Mouse (Mus musculus) embryonic facial prominence, embryonic 14.5 days (tissue): ENCODE measurements around the gene Krt18. TPM values are rescaled to one million over a fixed set of nuclear protein-coding genes. Genes with fewer than 3 reads are reported as not detected.

ENCODE experiments used
- ATAC-seq: fragments of 200-750 bp; cut with Nextera tagmentation; 2 replicates; pipeline ENCODE4 v1.8.0; 2017; ENCODE audit warnings: low read depth, moderate number of reproducible peaks, moderate TSS enrichment
- DNase-seq: peaks from one replicate; pipeline ENCODE4 v3.0.0-alpha.2; 2015; ENCODE audit warnings: low spot score
- H3K27ac ChIP-seq: fragments of 300-500 bp; sonication (generic); replicated peaks from 2 replicates; pipeline ENCODE4 v1.5.1; 2014; ENCODE audit warnings: low read depth, mild to moderate bottlenecking, low read length, moderate library complexity
- H3K27me3 ChIP-seq: fragments of 300-500 bp; sonication (generic); replicated peaks from 2 replicates; pipeline ENCODE4 v1.6.1; 2014; ENCODE audit warnings: low read length; ENCODE audit not compliant: control insufficient read depth, insufficient read depth
- H3K36me3 ChIP-seq: fragments of 300-500 bp; sonication (generic); 2 replicates; pipeline ENCODE4 v1.6.1; 2014; ENCODE audit warnings: low read length, mixed read lengths; ENCODE audit not compliant: control insufficient read depth, insufficient read depth
- H3K4me1 ChIP-seq: fragments of 300-500 bp; sonication (generic); 2 replicates; pipeline ENCODE4 v1.6.1; 2014; ENCODE audit warnings: antibody characterized with exemption, low read length; ENCODE audit not compliant: control insufficient read depth, insufficient read depth
- H3K4me2 ChIP-seq: fragments of 300-500 bp; sonication (generic); 2 replicates; pipeline ENCODE4 v1.6.1; 2014; ENCODE audit warnings: low read depth, mild to moderate bottlenecking, low read length, moderate library complexity, mixed read lengths
- H3K4me3 ChIP-seq: fragments of 300-500 bp; sonication (generic); 2 replicates; pipeline ENCODE4 v1.5.1; 2014; ENCODE audit warnings: low read depth, mild to moderate bottlenecking, low read length
- H3K9ac ChIP-seq: fragments of 300-500 bp; sonication (generic); 2 replicates; pipeline ENCODE4 v1.6.1; 2014; ENCODE audit warnings: low read depth, mild to moderate bottlenecking, low read length, moderate library complexity, mixed read lengths
- H3K9me3 ChIP-seq: fragments of 300-500 bp; sonication (generic); 2 replicates; pipeline ENCODE4 v1.6.1; 2016; ENCODE audit warnings: low read length; ENCODE audit not compliant: control insufficient read depth
- WGBS: fragments of 180-500 bp; shearing (Covaris S2); extraction: QIAGEN DNeasy Blood & Tissue Kit; methylation state at CpG from one replicate; pipeline ENCODE4 v1.1.7; 2014; 5-methylcytosine and 5-hydroxymethylcytosine counted together
- polyA plus RNA-seq: library from polyadenylated mRNA; unstranded; fragments of >200 nt; fragmentation: Nextera tagmentation; extraction: Ambion mirVana; gene quantifications from 2 replicates; pipeline ENCODE4 v1.2.1, GENCODE M21; 2014

Gene Krt18
- polyA plus RNA-seq, 1 experiment from 2014 or later = 70.0 TPM

- no peak overlapping the region for H3K27ac ChIP-seq
- WGBS = 69% methylated on average over 13 of the region's 13 CpGs
- H3K9me3 ChIP-seq = no peaks in the 10 kb centered on the region
- H3K9ac ChIP-seq = no peak overlapping the region
- H3K27me3 ChIP-seq = peaks cover 6% of the 10 kb centered on the region
- no peaks in the 10 kb centered on the region for H3K36me3 ChIP-seq
- no peak for DNase-seq
- no peak for ATAC-seq
- peaks cover 13% of the 10 kb centered on the region for H3K4me1 ChIP-seq
- H3K4me3 ChIP-seq = no peak overlapping the region
- no peak overlapping the region for H3K4me2 ChIP-seq
Measured at GRCm38 (mm10) chr15:102070476-102071467, 42.8 kb downstream of the Krt18 start.

DNA sequence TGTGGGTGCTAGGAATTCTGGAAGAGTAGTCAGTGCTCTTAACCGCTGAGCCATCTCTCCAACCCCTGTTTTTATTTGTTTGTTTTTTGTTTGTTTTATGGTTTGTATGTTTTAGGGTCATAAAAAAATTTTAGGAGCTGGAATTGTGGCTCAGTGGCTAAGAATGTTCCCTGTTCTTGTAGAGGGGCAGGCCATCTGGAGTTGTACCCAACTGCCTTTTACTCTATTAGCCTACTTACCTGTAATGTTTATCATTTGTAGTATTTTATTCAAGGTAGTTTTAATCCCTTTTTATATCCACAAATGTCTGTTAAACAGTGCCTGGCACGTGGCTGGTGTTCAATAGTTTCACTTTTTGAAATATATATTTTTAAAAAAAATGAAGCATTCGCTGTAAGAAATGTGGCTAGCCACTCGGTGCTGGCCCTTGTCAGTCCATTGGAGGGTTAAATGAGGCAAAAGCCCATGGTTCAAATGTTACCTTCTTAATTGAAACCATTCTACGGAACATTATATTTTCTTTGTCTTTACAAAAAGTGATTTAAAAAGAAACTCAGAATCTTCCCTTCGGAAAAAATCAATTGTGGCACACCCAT is 45.1 kb downstream of the Krt18 start:
- peak overlapping the region; percentile 58 for H3K4me2 ChIP-seq
- no peak for DNase-seq
- 16% methylated on average over 6 of the region's 6 CpGs for WGBS
- no peaks in the 10 kb centered on the region for H3K9me3 ChIP-seq
- peaks cover 16% of the 10 kb centered on the region for H3K4me1 ChIP-seq
- peak; percentile 13 for ATAC-seq
- no peaks in the 10 kb centered on the region for H3K36me3 ChIP-seq
- no peaks in the 10 kb centered on the region for H3K27me3 ChIP-seq
- H3K27ac ChIP-seq = peak overlapping the region; percentile 45
- peak overlapping the region; percentile 88 for H3K4me3 ChIP-seq
- peak overlapping the region; percentile 52 for H3K9ac ChIP-seq

DNA sequence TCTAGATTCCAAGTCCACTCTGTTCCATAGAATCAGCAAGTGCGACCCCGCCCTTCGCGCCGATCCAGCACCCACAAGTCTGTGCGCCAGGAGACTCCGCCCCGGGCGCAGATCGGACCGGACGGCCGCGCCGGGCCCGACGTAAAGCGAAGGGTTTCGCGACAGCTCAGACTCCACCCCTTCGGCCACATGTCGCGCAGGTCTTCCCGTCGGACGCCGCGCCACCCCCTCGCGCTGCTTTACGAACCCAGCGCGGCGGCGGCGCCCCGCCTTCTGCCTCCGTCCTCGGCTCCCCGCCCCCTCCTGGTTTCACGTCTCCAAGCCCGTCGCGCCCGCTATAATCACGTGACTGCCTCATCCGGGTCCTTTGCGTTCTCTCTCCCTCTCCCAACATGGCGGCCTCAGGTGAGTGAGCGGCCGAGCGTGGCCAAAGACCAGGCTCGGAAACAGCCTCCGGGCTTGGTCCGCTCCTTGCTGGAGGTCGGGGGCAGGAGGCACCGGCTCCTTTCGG is 45.6 kb downstream of the Krt18 start, which contains the start of gene Eif4b:
TSS of gene Eif4b (plus strand) at position 215 of the 511 bp plus-strand sequence.
- Histone ChIP-seq H3K27me3 (no peaks in the 10 kb centered on the region), H3K4me3 (peak within 1 kb of the TSS; percentile 88), H3K9me3 (no peaks in the 10 kb centered on the region), H3K9ac (peak within 1 kb of the TSS; percentile 93), H3K4me1 (peaks cover 16% of the 10 kb centered on the region), H3K27ac (peak within 1 kb of the TSS; percentile 96), H3K36me3 (no peaks in the 10 kb centered on the region), H3K4me2 (peak within 1 kb of the TSS; percentile 86)
- peak; percentile 95 for ATAC-seq
- DNase-seq = peak; percentile 99
- 0% methylated on average over 38 of the region's 58 CpGs for WGBS

DNA sequence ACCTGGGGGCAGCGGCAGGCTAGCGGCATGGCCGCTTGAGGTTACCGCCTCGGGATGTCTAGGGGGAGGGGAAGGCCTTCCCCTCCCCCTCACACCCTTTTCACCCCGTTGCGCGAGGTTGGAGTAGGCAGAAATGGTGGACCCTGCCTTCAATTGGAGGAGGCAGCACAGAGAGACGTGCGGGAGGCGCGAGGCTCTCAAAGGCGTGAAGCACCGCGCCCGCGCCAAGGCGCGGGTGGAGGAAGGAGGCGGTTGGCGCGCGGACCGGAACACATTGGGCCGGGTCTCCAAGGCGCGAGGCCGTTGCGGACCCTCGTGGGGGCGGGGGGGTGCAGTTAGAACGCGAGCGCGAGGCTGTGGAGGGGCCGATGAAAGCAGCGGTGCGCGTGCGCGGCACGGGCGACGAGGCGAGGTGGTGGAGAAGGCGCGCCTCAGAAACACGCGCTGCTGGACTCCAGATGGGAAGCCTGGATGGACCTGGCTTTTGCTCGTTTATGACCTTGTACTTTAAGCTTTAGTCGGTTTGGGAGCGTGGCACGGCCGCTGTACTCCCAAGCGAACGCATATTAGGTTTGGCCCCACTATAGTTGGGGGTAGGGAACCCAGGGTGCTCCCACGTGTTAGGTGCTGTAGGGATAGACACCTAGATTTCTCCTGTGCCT is 46.2 kb downstream of the Krt18 start:
- Histone ChIP-seq H3K27ac (peak overlapping the region; percentile 96), H3K4me1 (peaks cover 16% of the 10 kb centered on the region), H3K4me2 (peak overlapping the region; percentile 86), H3K9ac (peak overlapping the region; percentile 93), H3K27me3 (no peaks in the 10 kb centered on the region), H3K36me3 (no peaks in the 10 kb centered on the region), H3K4me3 (peak overlapping the region; percentile 88), H3K9me3 (no peaks in the 10 kb centered on the region)
- peak; percentile 67 for DNase-seq
- WGBS = under 1% methylated on average over 30 of the region's 57 CpGs
- ATAC-seq = peak; percentile 38

DNA sequence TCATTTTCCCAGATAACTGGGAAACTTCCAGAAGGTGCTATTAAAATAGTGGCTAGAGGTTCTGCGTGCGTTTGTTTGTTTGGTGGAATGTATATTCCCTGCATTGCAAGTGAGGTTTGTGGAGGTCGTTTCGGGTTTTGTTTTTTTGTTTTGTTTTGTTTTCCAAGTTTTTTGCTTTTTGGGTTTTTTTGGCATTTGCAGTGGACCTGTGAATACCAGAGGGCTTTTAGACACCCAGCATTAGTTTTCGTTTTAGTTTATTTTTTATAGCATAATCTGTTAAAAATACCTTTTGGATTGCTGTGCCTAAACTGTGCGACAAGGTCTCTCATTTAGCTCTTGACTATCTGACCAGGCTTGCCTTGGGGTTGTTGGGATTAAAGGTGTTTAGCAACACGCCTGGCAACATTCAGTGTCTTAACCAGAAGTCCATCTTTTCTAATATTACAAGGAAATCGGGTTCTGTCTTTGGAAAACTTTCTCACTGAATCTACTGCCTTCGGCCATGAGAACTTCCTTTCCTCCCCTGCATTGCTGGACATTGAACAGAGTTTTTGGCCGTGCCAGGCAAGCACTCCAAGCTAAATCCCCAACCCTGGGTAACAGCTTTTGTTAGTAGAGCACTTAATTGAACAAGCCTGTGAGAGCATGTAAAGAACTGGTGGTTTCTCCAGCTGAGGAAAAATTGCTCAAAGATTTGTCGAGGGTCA is 47.1 kb downstream of the Krt18 start:
- Histone ChIP-seq H3K4me1 (peaks cover 16% of the 10 kb centered on the region), H3K36me3 (no peaks in the 10 kb centered on the region), H3K4me2 (peak overlapping the region; percentile 86), H3K27me3 (no peaks in the 10 kb centered on the region), H3K9ac (peak overlapping the region; percentile 93), H3K4me3 (peak overlapping the region; percentile 88), H3K27ac (peak overlapping the region; percentile 96; the same call in 1 of the 2 replicates), H3K9me3 (no peaks in the 10 kb centered on the region)
- no peak for DNase-seq
- 10% methylated on average over 11 of the region's 11 CpGs for WGBS
- no peak for ATAC-seq

- 94% methylated on average over 2 of the region's 2 CpGs for WGBS
- no peak for DNase-seq
- H3K27ac ChIP-seq = no peak overlapping the region
- peaks cover 16% of the 10 kb centered on the region for H3K4me1 ChIP-seq
- no peak overlapping the region for H3K4me3 ChIP-seq
- H3K9ac ChIP-seq = no peak overlapping the region
- H3K27me3 ChIP-seq = no peaks in the 10 kb centered on the region
- ATAC-seq = no peak
- no peaks in the 10 kb centered on the region for H3K9me3 ChIP-seq
- peaks cover 4% of the 10 kb centered on the region for H3K36me3 ChIP-seq
- H3K4me2 ChIP-seq = no peak overlapping the region
Measured at GRCm38 (mm10) chr15:102077111-102077677, 49.2 kb downstream of the Krt18 start.

DNA sequence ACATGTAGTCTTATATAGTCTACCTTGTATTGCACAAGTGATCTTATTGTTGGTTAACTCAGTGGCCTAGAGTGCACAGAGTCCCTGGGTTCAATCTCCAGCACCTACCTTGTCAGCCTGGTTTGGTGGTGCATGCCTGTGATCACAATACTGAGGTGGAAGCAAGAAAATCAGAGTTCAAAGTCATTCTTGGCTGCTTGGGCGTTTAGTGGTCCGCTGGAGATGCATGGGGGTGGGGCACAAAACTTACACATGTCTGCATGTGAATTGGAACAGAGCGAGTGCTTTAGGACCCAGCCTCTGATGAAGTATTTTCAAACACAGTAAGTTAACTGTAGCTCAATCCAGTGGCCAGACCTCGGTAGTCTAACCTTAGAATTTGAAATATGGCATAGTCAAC is 51.2 kb downstream of the Krt18 start:
- 69% methylated on average over 4 of the region's 4 CpGs for WGBS
- H3K4me2 ChIP-seq = no peak overlapping the region
- no peak for ATAC-seq
- H3K27ac ChIP-seq = no peak overlapping the region
- H3K36me3 ChIP-seq = peaks cover 25% of the 10 kb centered on the region
- H3K27me3 ChIP-seq = no peaks in the 10 kb centered on the region
- peaks cover 13% of the 10 kb centered on the region for H3K4me1 ChIP-seq
- no peak for DNase-seq
- H3K4me3 ChIP-seq = no peak overlapping the region
- H3K9ac ChIP-seq = no peak overlapping the region
- H3K9me3 ChIP-seq = no peaks in the 10 kb centered on the region
